Mouse (Mus musculus) heart, embryonic 14.5 days (tissue): ENCODE results near the gene Krtap4-2. TPM values are rescaled to one million over a fixed set of nuclear protein-coding genes. Genes with fewer than 3 reads are reported as not detected.

Source experiments
- polyA plus RNA-seq: library from polyadenylated mRNA; unstranded; fragments of >200 nt; fragmentation: Nextera tagmentation; extraction: Ambion mirVana; gene quantifications from 2 replicates; pipeline ENCODE4 v1.2.1, GENCODE M21; 2014

Krtap4-2 gene
- polyA plus RNA-seq, 1 experiment from 2014 or later, result not detected

Other genes starting within 250 kb of the Krtap4-2 start
- 15.7 and 18.4 TPM in 2 replicates for gene Krt10, start 245.7 kb downstream of the Krtap4-2 start, polyA plus RNA-seq
- not detected in 2 replicates for gene Krt12, start 212.8 kb downstream of the Krtap4-2 start, polyA plus RNA-seq
- gene Krt20, start 196.9 kb downstream of the Krtap4-2 start, polyA plus RNA-seq, result 0.67 and 0.70 TPM in 2 replicates
- gene Krt23, start 141.9 kb downstream of the Krtap4-2 start, polyA plus RNA-seq, result 0.38 TPM in 1 of 2 replicates, not detected in the other
- not detected in 2 replicates for gene Krt39, start 113.7 kb downstream of the Krtap4-2 start, polyA plus RNA-seq
- not detected in 2 replicates for gene Krt40, start 91.9 kb downstream of the Krtap4-2 start, polyA plus RNA-seq
- gene Krtap3-3, start 84.2 kb downstream of the Krtap4-2 start, polyA plus RNA-seq, result not detected in 2 replicates
- not detected in 2 replicates for gene Krtap3-2, start 78.2 kb downstream of the Krtap4-2 start, polyA plus RNA-seq
- not detected in 2 replicates for gene Gm11939, start 75.6 kb downstream of the Krtap4-2 start, polyA plus RNA-seq
- not detected in 2 replicates for gene Krtap3-1, start 68.5 kb downstream of the Krtap4-2 start, polyA plus RNA-seq
- not detected in 2 replicates for gene Krtap1-5, start 54.1 kb downstream of the Krtap4-2 start, polyA plus RNA-seq
- not detected in 2 replicates for gene Krtap1-4, start 51.4 kb downstream of the Krtap4-2 start, polyA plus RNA-seq
- not detected in 2 replicates for gene Krtap1-3, start 43.7 kb downstream of the Krtap4-2 start, polyA plus RNA-seq
- not detected in 2 replicates for gene Krtap9-3, start 37.0 kb downstream of the Krtap4-2 start, polyA plus RNA-seq
- gene Gm11938, start 31.8 kb downstream of the Krtap4-2 start, polyA plus RNA-seq, result not detected in 2 replicates
- gene Gm11937, start 24.9 kb downstream of the Krtap4-2 start, polyA plus RNA-seq, result not detected in 2 replicates
- not detected in 2 replicates for gene Krtap2-4, start 20.2 kb downstream of the Krtap4-2 start, polyA plus RNA-seq
- not detected in 2 replicates for gene Gm11562, start 14.6 kb downstream of the Krtap4-2 start, polyA plus RNA-seq
- gene Krtap4-1, start 6.8 kb downstream of the Krtap4-2 start, polyA plus RNA-seq, result not detected in 2 replicates
- gene Krtap4-7, start 9.0 kb upstream of the Krtap4-2 start, polyA plus RNA-seq, result not detected in 2 replicates
- gene Gm11555, start 15.2 kb upstream of the Krtap4-2 start, polyA plus RNA-seq, result not detected in 2 replicates
- gene Gm11563, start 23.9 kb upstream of the Krtap4-2 start, polyA plus RNA-seq, result not detected in 2 replicates
- not detected in 2 replicates for gene Krtap4-6, start 30.9 kb upstream of the Krtap4-2 start, polyA plus RNA-seq
- gene Gm14190, start 55.7 kb upstream of the Krtap4-2 start, polyA plus RNA-seq, result not detected in 2 replicates
- not detected in 2 replicates for gene Gm14180, start 99.2 kb upstream of the Krtap4-2 start, polyA plus RNA-seq
- not detected in 2 replicates for gene Gm11595, start 137.8 kb upstream of the Krtap4-2 start, polyA plus RNA-seq
- not detected in 2 replicates for gene Krtap4-8, start 145.6 kb upstream of the Krtap4-2 start, polyA plus RNA-seq
- gene Krtap4-9, start 150.1 kb upstream of the Krtap4-2 start, polyA plus RNA-seq, result not detected in 2 replicates
- gene Gm11596, start 158.4 kb upstream of the Krtap4-2 start, polyA plus RNA-seq, result not detected in 2 replicates
- gene Gm11569, start 163.8 kb upstream of the Krtap4-2 start, polyA plus RNA-seq, result not detected in 2 replicates
- gene Gm11554, start 169.4 kb upstream of the Krtap4-2 start, polyA plus RNA-seq, result not detected in 2 replicates
- not detected in 2 replicates for gene Krtap4-13, start 174.8 kb upstream of the Krtap4-2 start, polyA plus RNA-seq
- gene Gm11564, start 180.6 kb upstream of the Krtap4-2 start, polyA plus RNA-seq, result not detected in 2 replicates
- gene 2300003K06Rik, start 203.0 kb upstream of the Krtap4-2 start, polyA plus RNA-seq, result not detected in 2 replicates
- not detected in 2 replicates for gene Krtap4-16, start 216.5 kb upstream of the Krtap4-2 start, polyA plus RNA-seq
- not detected in 2 replicates for gene Gm11568, start 222.8 kb upstream of the Krtap4-2 start, polyA plus RNA-seq
- gene Gm11559, start 229.4 kb upstream of the Krtap4-2 start, polyA plus RNA-seq, result not detected in 2 replicates
- not detected in 2 replicates for gene Krtap9-1, start 238.3 kb upstream of the Krtap4-2 start, polyA plus RNA-seq
- not detected in 2 replicates for gene Gm11567, start 244.1 kb upstream of the Krtap4-2 start, polyA plus RNA-seq